19 mouse cellular contexts compared by ENCODE assay signal in the genomic region with DNA sequence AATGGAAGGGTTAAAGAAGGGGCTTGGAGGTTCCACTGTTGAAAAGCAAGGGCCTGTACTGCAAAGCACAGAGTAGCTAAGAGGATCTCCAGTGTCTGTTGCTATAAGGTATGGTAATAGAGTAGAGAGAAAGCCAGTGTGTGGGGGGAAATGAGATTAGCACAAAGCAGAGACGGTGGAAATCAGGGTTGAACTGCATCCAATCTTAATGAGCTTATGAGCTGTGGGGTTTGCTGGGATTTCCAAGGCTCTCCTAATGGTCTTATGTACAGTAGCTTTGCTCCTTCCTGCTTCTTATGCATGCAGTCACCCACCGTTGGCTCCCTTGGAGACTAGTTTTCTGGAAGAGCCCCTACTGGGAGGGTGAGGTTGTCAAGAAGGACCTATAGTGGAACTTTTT.
"Had no signal": no experiment of that assay in that cellular context is flagged by ENCODE, and none has a peak within 500 bp of the region (broad histone marks: within the 10 kb centered on the region; RNA-seq: fewer than 3 reads in every experiment).

No protein-coding gene starts in this region.

- H3K4me1 ChIP-seq: intestine, embryonic 15.5 days; kidney, embryonic 15.5 days; limb, embryonic 12.5 days; limb, embryonic 15.5 days; midbrain, embryonic 12.5 days; midbrain, embryonic 15.5 days; neural tube, embryonic 12.5 days; neural tube, embryonic 15.5 days had no signal

- DNase-seq: kidney, adult 11 months; kidney, adult 8-10 months; kidney, postnatal 10 days; kidney, postnatal 36 days; left cerebral cortex, postnatal 4 days; liver, postnatal 0 days; thymus, adult 18-20 months; thymus, postnatal 36 days had no signal

- H3K4me3 ChIP-seq: intestine, embryonic 15.5 days; kidney, embryonic 15.5 days; limb, embryonic 12.5 days; limb, embryonic 15.5 days; midbrain, embryonic 12.5 days; midbrain, embryonic 15.5 days; neural tube, embryonic 12.5 days; neural tube, embryonic 15.5 days had no signal

- H3K27ac ChIP-seq: intestine, embryonic 15.5 days; kidney, embryonic 15.5 days; limb, embryonic 12.5 days; limb, embryonic 15.5 days; liver, embryonic 14.5 days; macrophage; midbrain, embryonic 12.5 days; midbrain, embryonic 15.5 days; neural tube, embryonic 12.5 days; neural tube, embryonic 15.5 days had no signal

- H3K27me3 ChIP-seq: intestine, embryonic 15.5 days; kidney, embryonic 15.5 days; limb, embryonic 12.5 days; limb, embryonic 15.5 days; midbrain, embryonic 12.5 days; midbrain, embryonic 15.5 days; neural tube, embryonic 12.5 days; neural tube, embryonic 15.5 days had no signal

- H3K4me2 ChIP-seq: intestine, embryonic 15.5 days; kidney, embryonic 15.5 days; limb, embryonic 12.5 days; limb, embryonic 15.5 days; liver, embryonic 11.5 days; midbrain, embryonic 12.5 days; midbrain, embryonic 15.5 days; neural tube, embryonic 12.5 days; neural tube, embryonic 15.5 days had no signal

- ATAC-seq: intestine, embryonic 15.5 days; liver, postnatal 0 days; midbrain, embryonic 15.5 days had no signal

- H3K9ac ChIP-seq: intestine, embryonic 15.5 days; kidney, embryonic 15.5 days; limb, embryonic 12.5 days; limb, embryonic 15.5 days; liver, embryonic 14.5 days; liver, postnatal 0 days; midbrain, embryonic 12.5 days; midbrain, embryonic 15.5 days; neural tube, embryonic 12.5 days; neural tube, embryonic 15.5 days had no signal

- H3K9me3 ChIP-seq: intestine, embryonic 15.5 days; kidney, embryonic 15.5 days; limb, embryonic 12.5 days; limb, embryonic 15.5 days; midbrain, embryonic 12.5 days; midbrain, embryonic 15.5 days; neural tube, embryonic 12.5 days; neural tube, embryonic 15.5 days had no signal
